Mouse (Mus musculus) MEL (cell line): ENCODE results near the gene Ermn.

Source experiments
- EP300 ChIP-seq, 2 experiments: IDR thresholded peaks; 2 replicates each; pipeline ENCODE4 v1.6.1; 2011; ENCODE audit warnings: improper control_type of control experiment in 2 of 2, low read length in 2 of 2, low read depth in 1 of 2, mild to moderate bottlenecking in 1 of 2
- TCF12 ChIP-seq: IDR thresholded peaks from 2 replicates; pipeline ENCODE4 v1.6.1; 2014; ENCODE audit warnings: low read depth, mild to moderate bottlenecking, inconsistent platforms, low read length, improper control_type of control experiment, moderate library complexity

- TF ChIP-seq EP300 (IDR thresholded peaks at IDR 0.05; ENCODE audit: low read depth in 1 of 2, low read length in 2 of 2) (no peak), TCF12 (no peak)
These were observed at the start of gene Ermn for GRCm38 (mm10) chr2:58052821-58053581.
